Mouse (Mus musculus) heart, embryonic 12.5 days (tissue): ENCODE data around the gene Ctla2b. TPM values are rescaled to one million over a fixed set of nuclear protein-coding genes. Genes with fewer than 3 reads are reported as not detected.

Source experiments
- polyA plus RNA-seq: library from polyadenylated mRNA; unstranded; fragments of >200 nt; fragmentation: Nextera tagmentation; extraction: Ambion mirVana; gene quantifications from 2 replicates; pipeline ENCODE4 v1.2.1, GENCODE M21; 2016

The Ctla2b gene
- polyA plus RNA-seq, 1 experiment from 2014 or later, result 5.3 TPM

Other genes with a start within 250 kb of the Ctla2b start
- not detected in 2 replicates for gene BC051665, start 111.1 kb downstream of the Ctla2b start, polyA plus RNA-seq
- not detected in 2 replicates for gene Ctsll3, start 94.6 kb downstream of the Ctla2b start, polyA plus RNA-seq
- gene 4930486L24Rik, start 33.0 kb downstream of the Ctla2b start, polyA plus RNA-seq, result 0.20 TPM in 1 of 2 replicates, not detected in the other
- 0.45 and 0.68 TPM in 2 replicates for gene Gm49392, start 553 bp downstream of the Ctla2b start, polyA plus RNA-seq
- not detected in 2 replicates for gene Tpbpb, start 7.4 kb upstream of the Ctla2b start, polyA plus RNA-seq
- gene Gm49393, start 38.1 kb upstream of the Ctla2b start, polyA plus RNA-seq, result not detected in 2 replicates
- gene Gm49391, start 39.1 kb upstream of the Ctla2b start, polyA plus RNA-seq, result 2.2 and 4.6 TPM in 2 replicates
- gene Ctla2a, start 39.2 kb upstream of the Ctla2b start, polyA plus RNA-seq, result 74.9 and 87.4 TPM in 2 replicates
- not detected in 2 replicates for gene Tpbpa, start 44.5 kb upstream of the Ctla2b start, polyA plus RNA-seq
- 0.26 and 0.40 TPM in 2 replicates for gene Ctsj, start 108.5 kb upstream of the Ctla2b start, polyA plus RNA-seq
- gene Ctsq, start 143.2 kb upstream of the Ctla2b start, polyA plus RNA-seq, result not detected in 2 replicates